ENCODE assay signal across 35 mouse cellular contexts in the genomic region with DNA sequence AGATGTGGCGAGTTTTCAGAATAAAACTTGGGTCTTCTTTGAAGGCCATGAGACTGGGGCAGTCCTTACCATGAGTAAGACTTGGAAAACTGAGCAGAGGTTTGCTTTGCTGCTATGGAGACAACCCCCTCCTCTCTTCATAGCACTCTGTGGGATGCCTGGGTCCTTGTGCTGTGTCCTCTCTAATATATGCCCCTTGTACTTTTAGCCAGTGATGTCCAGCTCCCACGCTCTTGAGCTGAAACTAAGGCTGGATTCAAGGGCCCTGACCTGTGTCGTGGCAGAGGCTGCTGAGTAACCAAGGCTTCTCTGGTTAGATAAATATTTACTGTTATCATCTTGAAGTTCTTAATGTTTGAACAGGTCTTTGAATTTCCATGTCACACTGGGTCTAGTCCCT.
"Had no signal": no experiment of that assay in that cellular context is flagged by ENCODE, and none has a peak within 500 bp of the region (broad histone marks: within the 10 kb centered on the region; RNA-seq: fewer than 3 reads in every experiment).

No protein-coding gene starts in this region.

- H3K4me1 ChIP-seq: heart, embryonic 12.5 days; heart, embryonic 15.5 days; hindbrain, embryonic 15.5 days; intestine, embryonic 15.5 days had no signal

- H3K4me2 ChIP-seq: heart, embryonic 11.5 days; heart, embryonic 12.5 days; heart, embryonic 13.5 days; heart, embryonic 15.5 days; hindbrain, embryonic 12.5 days; hindbrain, embryonic 13.5 days; hindbrain, embryonic 14.5 days; hindbrain, embryonic 15.5 days; intestine, embryonic 15.5 days; kidney, embryonic 15.5 days had no signal

- H3K27me3 ChIP-seq: heart, embryonic 12.5 days; heart, embryonic 15.5 days; hindbrain, embryonic 12.5 days; hindbrain, embryonic 13.5 days; hindbrain, embryonic 15.5 days; intestine, embryonic 15.5 days; kidney, embryonic 15.5 days had no signal

- DNase-seq: heart, postnatal 10 days; heart, postnatal 14 days; heart, postnatal 36 days; heart, postnatal 4 days; kidney, adult 11 months; kidney, adult 18-20 months; kidney, adult 2 months; kidney, adult 8-10 months; kidney, postnatal 10 days; kidney, postnatal 14 days; kidney, postnatal 25 days; kidney, postnatal 36 days; kidney, postnatal 4 days; layer of hippocampus, adult 9-11 months; layer of hippocampus, postnatal 36 days had no signal

- ATAC-seq: hindbrain, embryonic 16.5 days; hindbrain, postnatal 0 days; inflammation-experienced regulatory T-cells, adult 6 months; intestine, embryonic 15.5 days; intestine, embryonic 16.5 days; intestine, postnatal 0 days had no signal

- H3K4me3 ChIP-seq: heart, embryonic 10.5 days; heart, embryonic 12.5 days; heart, embryonic 13.5 days; heart, embryonic 15.5 days; hindbrain, embryonic 10.5 days; hindbrain, embryonic 12.5 days; hindbrain, embryonic 13.5 days; hindbrain, embryonic 15.5 days; intestine, embryonic 15.5 days; kidney, embryonic 15.5 days; layer of hippocampus, adult 2 months; left cerebral cortex, adult 2 months had no signal

- H3K9ac ChIP-seq: heart, embryonic 12.5 days; heart, embryonic 13.5 days; heart, embryonic 15.5 days; hindbrain, embryonic 12.5 days; hindbrain, embryonic 13.5 days; hindbrain, embryonic 14.5 days; hindbrain, embryonic 15.5 days; intestine, embryonic 15.5 days; kidney, embryonic 15.5 days had no signal

- H3K36me3 ChIP-seq: heart, embryonic 10.5 days; heart, embryonic 12.5 days; heart, embryonic 13.5 days; heart, embryonic 15.5 days; hindbrain, embryonic 10.5 days; hindbrain, embryonic 12.5 days; hindbrain, embryonic 13.5 days; hindbrain, embryonic 15.5 days; intestine, embryonic 15.5 days; kidney, embryonic 15.5 days had no signal

- H3K27ac ChIP-seq: heart, embryonic 10.5 days; heart, embryonic 13.5 days; heart, embryonic 15.5 days; hindbrain, embryonic 10.5 days; hindbrain, embryonic 12.5 days; hindbrain, embryonic 13.5 days; hindbrain, embryonic 14.5 days; hindbrain, embryonic 15.5 days; hindbrain, postnatal 0 days; intestine, embryonic 15.5 days; kidney, embryonic 15.5 days; kidney, postnatal 0 days; layer of hippocampus, adult 2 months; left cerebral cortex, adult 2 months had no signal

- H3K9me3 ChIP-seq: heart, embryonic 10.5 days; heart, embryonic 12.5 days; heart, embryonic 13.5 days; heart, embryonic 15.5 days; hindbrain, embryonic 10.5 days; hindbrain, embryonic 12.5 days; hindbrain, embryonic 13.5 days; hindbrain, embryonic 15.5 days; intestine, embryonic 15.5 days; kidney, embryonic 15.5 days had no signal
